ENCODE assay signal across 27 mouse cellular contexts in the genomic region with DNA sequence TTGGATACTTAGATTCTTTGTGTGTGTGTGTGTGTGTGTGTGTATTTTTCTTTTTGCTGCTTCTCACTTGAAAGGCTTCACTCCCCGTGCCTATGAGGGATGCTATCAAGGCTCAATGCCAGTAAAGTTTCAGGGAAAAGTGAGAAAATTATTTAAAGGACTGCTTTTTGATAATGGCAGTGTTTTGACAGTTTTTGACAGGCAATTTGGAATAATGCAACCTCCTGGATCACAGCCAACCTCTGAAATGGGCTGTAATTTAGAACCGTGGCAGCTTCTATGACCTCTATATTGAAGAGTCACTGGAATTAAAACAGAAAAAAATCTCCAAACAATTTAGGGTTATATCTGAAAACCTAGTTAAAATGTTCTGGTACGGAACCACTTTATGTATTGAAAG. TPM values are rescaled to one million over a fixed set of nuclear protein-coding genes. Genes with fewer than 3 reads are reported as not detected.
DNase-seq lines count a peak whose midpoint lies in the region; ATAC-seq and TF ChIP-seq lines count a peak whose summit lies in the region.
"Had no signal": no experiment of that assay in that cellular context is flagged by ENCODE, and none has a peak within 500 bp of the region (broad histone marks: within the 10 kb centered on the region; RNA-seq: fewer than 3 reads in every experiment).

No protein-coding gene starts in this region.

- TF ChIP-seq POLR2A in lung, adult 2 months (IDR thresholded peaks at IDR 0.05; ENCODE audit: borderline replicate concordance, extremely low read depth, low read depth, low read length) = no peak
- TF ChIP-seq POLR2A in brain, embryonic 14.5 days (IDR thresholded peaks at IDR 0.05; ENCODE audit: borderline replicate concordance, extremely low read depth, insufficient read depth, insufficient read length, poor library complexity, severe bottlenecking) = no peak

- H3K27ac ChIP-seq in forebrain, postnatal 0 days (ENCODE audit: low read depth, low read length) = no peak overlapping the region
- H3K27ac ChIP-seq in forebrain, embryonic 16.5 days (ENCODE audit: low read length) = no peak overlapping the region
- H3K27ac ChIP-seq in liver, embryonic 11.5 days (ENCODE audit: low read depth, low read length) = no peak overlapping the region
- H3K27ac ChIP-seq: embryonic facial prominence, embryonic 15.5 days; forebrain, embryonic 10.5 days; gastrocnemius, adult 2 months; heart, embryonic 13.5 days; hindbrain, embryonic 15.5 days had no signal

- ATAC-seq in forebrain, postnatal 0 days = no peak
- ATAC-seq in forebrain, embryonic 16.5 days = no peak
- ATAC-seq in liver, embryonic 11.5 days (replicated peaks; ENCODE audit: low FRiP score) = no peak
- ATAC-seq: activated CD4-positive, CD25-positive, alpha-beta regulatory T cell, adult 4 months; Patski had no signal

- H3K4me3 ChIP-seq in forebrain, postnatal 0 days (ENCODE audit: low read depth, low read length) = no peak overlapping the region
- H3K4me3 ChIP-seq in forebrain, embryonic 16.5 days (replicated peaks; ENCODE audit: low read length) = no peak overlapping the region
- no peak overlapping the region for H3K4me3 ChIP-seq in lung, adult 2 months (replicated peaks; ENCODE audit: extremely low read depth, low read depth, low read length)
- H3K4me3 ChIP-seq in liver, embryonic 11.5 days (ENCODE audit: low read depth, low read length) = no peak overlapping the region
- H3K4me3 ChIP-seq: embryonic facial prominence, embryonic 15.5 days; erythroblast, embryonic 14.5 days; forebrain, embryonic 10.5 days; gastrocnemius, adult 2 months; heart, embryonic 13.5 days; hindbrain, embryonic 15.5 days had no signal

- no peaks in the 10 kb centered on the region for H3K27me3 ChIP-seq in forebrain, postnatal 0 days (ENCODE audit: insufficient read depth, low read length)
- H3K27me3 ChIP-seq in forebrain, embryonic 16.5 days (replicated peaks; ENCODE audit: control insufficient read depth, insufficient read depth, low read length) = no peaks in the 10 kb centered on the region
- H3K27me3 ChIP-seq in liver, embryonic 11.5 days (replicated peaks; ENCODE audit: control insufficient read depth, insufficient read depth, low read length) = no peaks in the 10 kb centered on the region
- H3K27me3 ChIP-seq: embryonic facial prominence, embryonic 15.5 days; heart, embryonic 13.5 days; hindbrain, embryonic 15.5 days had no signal

- H3K36me3 ChIP-seq in forebrain, postnatal 0 days (ENCODE audit: insufficient read depth) = no peaks in the 10 kb centered on the region
- H3K36me3 ChIP-seq in forebrain, embryonic 16.5 days (ENCODE audit: control insufficient read depth, insufficient read depth) = no peaks in the 10 kb centered on the region
- no peaks in the 10 kb centered on the region for H3K36me3 ChIP-seq in liver, embryonic 11.5 days (ENCODE audit: control insufficient read depth, insufficient read depth, low read length)
- H3K36me3 ChIP-seq: embryonic facial prominence, embryonic 15.5 days; forebrain, embryonic 10.5 days; heart, embryonic 13.5 days; hindbrain, embryonic 15.5 days had no signal

- peak; percentile 4 for DNase-seq in adrenal gland, adult 8-10 months
- DNase-seq in adrenal gland, adult 18-20 months (ENCODE audit: low spot score in 2 of 2) = no peak
- DNase-seq in forebrain, postnatal 0 days = peak; percentile 19
- peak; percentile 4 for DNase-seq in lung, postnatal 14 days
- no peak for DNase-seq in lung, adult 2 months
- peak; percentile 76 for DNase-seq in brain, embryonic 14.5 days (ENCODE audit: low read depth)
- DNase-seq in liver, embryonic 11.5 days (ENCODE audit: low spot score) = no peak
- DNase-seq: cerebellum, adult 18-20 months; cerebellum, adult 9-11 months; cerebellum, postnatal 36 days; gastrocnemius, adult 2 months; gastrocnemius, postnatal 25 days; heart, adult 11 months; heart, postnatal 36 days; kidney, adult 11 months had no signal

- peaks cover 8% of the 10 kb centered on the region; the same call in 1 of the 2 replicates for H3K4me1 ChIP-seq in forebrain, postnatal 0 days (ENCODE audit: insufficient read depth)
- H3K4me1 ChIP-seq in forebrain, embryonic 16.5 days (replicated peaks; ENCODE audit: control insufficient read depth, insufficient read depth, low read length) = peaks cover 15% of the 10 kb centered on the region; the same call in 1 of the 2 replicates
- H3K4me1 ChIP-seq in lung, adult 2 months (ENCODE audit: control insufficient read depth, insufficient read depth, low read length) = no peaks in the 10 kb centered on the region
- H3K4me1 ChIP-seq in liver, embryonic 11.5 days (replicated peaks; ENCODE audit: control insufficient read depth, insufficient read depth, low read length) = no peaks in the 10 kb centered on the region
- H3K4me1 ChIP-seq: embryonic facial prominence, embryonic 15.5 days had no signal

- no peak overlapping the region for H3K4me2 ChIP-seq in forebrain, postnatal 0 days (ENCODE audit: low read depth)
- H3K4me2 ChIP-seq in forebrain, embryonic 16.5 days (ENCODE audit: low read length) = no peak overlapping the region
- H3K4me2 ChIP-seq in liver, embryonic 11.5 days = no peak overlapping the region
- H3K4me2 ChIP-seq: embryonic facial prominence, embryonic 15.5 days; heart, embryonic 13.5 days; hindbrain, embryonic 15.5 days had no signal

- no peak overlapping the region for H3K9ac ChIP-seq in forebrain, postnatal 0 days
- no peak overlapping the region for H3K9ac ChIP-seq in forebrain, embryonic 16.5 days (replicated peaks; ENCODE audit: low read depth, low read length)
- H3K9ac ChIP-seq in liver, embryonic 11.5 days (ENCODE audit: low read depth, low read length) = no peak overlapping the region
- H3K9ac ChIP-seq: embryonic facial prominence, embryonic 15.5 days; heart, embryonic 13.5 days; hindbrain, embryonic 15.5 days had no signal

- WGBS in forebrain, postnatal 0 days = 27% methylated on average over 3 of the region's 3 CpGs
- WGBS in forebrain, embryonic 16.5 days = 20% methylated on average over 3 of the region's 3 CpGs
- 46% methylated on average over 3 of the region's 3 CpGs for WGBS in lung, adult 2 months
- 59% methylated on average over 3 of the region's 3 CpGs for WGBS in liver, embryonic 11.5 days

- no peak for TF ChIP-seq CTCF in forebrain, postnatal 0 days (IDR thresholded peaks at IDR 0.05; ENCODE audit: low read depth)
- no peak for TF ChIP-seq CTCF in lung, adult 2 months (IDR thresholded peaks at IDR 0.05; ENCODE audit: insufficient read depth, low read length)
- TF ChIP-seq CTCF in brain, embryonic 14.5 days (IDR thresholded peaks at IDR 0.05; ENCODE audit: borderline replicate concordance, extremely low read depth, insufficient read depth, insufficient read length) = no peak

- no peaks in the 10 kb centered on the region for H3K9me3 ChIP-seq in forebrain, postnatal 0 days (ENCODE audit: low read length)
- H3K9me3 ChIP-seq in forebrain, embryonic 16.5 days (ENCODE audit: control insufficient read depth, low read length) = no peaks in the 10 kb centered on the region
- H3K9me3 ChIP-seq in liver, embryonic 11.5 days (ENCODE audit: control insufficient read depth, low read length) = no peaks in the 10 kb centered on the region
- H3K9me3 ChIP-seq: embryonic facial prominence, embryonic 15.5 days; forebrain, embryonic 10.5 days; heart, embryonic 13.5 days; hindbrain, embryonic 15.5 days had no signal

RNA-seq across cellular contexts. Expression of gene Ccdc172, which starts 14.7 kb away (rescaled TPM):
- total RNA-seq in adrenal gland, adult 8-10 months (2022) = not detected
- total RNA-seq in adrenal gland, adult 18-20 months (2021) = not detected
- total RNA-seq in forebrain, postnatal 0 days (2014; rRNA removed) = not detected in 2 replicates
- polyA plus RNA-seq in forebrain, postnatal 0 days (2015; fragmentation: Nextera tagmentation; extraction: Ambion mirVana) = not detected in 2 replicates
- not detected in 2 replicates for polyA plus RNA-seq in forebrain, embryonic 16.5 days (2015; fragmentation: Nextera tagmentation; extraction: Ambion mirVana)
- polyA plus RNA-seq in lung, adult 2 months (2012; rRNA removed) = not detected in 2 replicates
- not detected in 2 replicates for polyA plus RNA-seq in brain, embryonic 14.5 days (2012; rRNA removed)
- polyA plus RNA-seq in liver, embryonic 11.5 days (2014; fragmentation: Nextera tagmentation; extraction: Ambion mirVana) = not detected in 2 replicates
- total RNA-seq: gastrocnemius, adult 2 months; gastrocnemius, postnatal 25 days; heart, postnatal 36 days; MEL had no signal
- polyA plus RNA-seq: activated CD4-positive, CD25-positive, alpha-beta regulatory T cell, adult 4 months; C2C12; embryonic facial prominence, embryonic 15.5 days; erythroblast, embryonic 14.5 days; forebrain, embryonic 10.5 days; heart, embryonic 13.5 days; heart, postnatal 0 days; hindbrain, embryonic 11.5 days; hindbrain, embryonic 15.5 days; Patski had no signal

RNA-seq across cellular contexts. Expression of gene Gfra1, which starts 41.4 kb away (rescaled TPM):
- total RNA-seq in adrenal gland, adult 8-10 months (2022) = 1 to 10 TPM; 1.1 to 5.7 (median 3.3) TPM
- 1 to 10 TPM; 1.0 to 2.9 TPM for total RNA-seq in adrenal gland, adult 18-20 months (2021)
- total RNA-seq in forebrain, postnatal 0 days (2014; rRNA removed) = 28.5 and 48.9 TPM in 2 replicates
- 16.1 and 23.5 TPM in 2 replicates for polyA plus RNA-seq in forebrain, postnatal 0 days (2015; fragmentation: Nextera tagmentation; extraction: Ambion mirVana)
- polyA plus RNA-seq in forebrain, embryonic 16.5 days (2015; fragmentation: Nextera tagmentation; extraction: Ambion mirVana) = 12.5 and 17.3 TPM in 2 replicates
- polyA plus RNA-seq in lung, adult 2 months (2012; rRNA removed) = 4.9 and 7.8 TPM in 2 replicates
- polyA plus RNA-seq in brain, embryonic 14.5 days (2012; rRNA removed) = 19.6 and 44.8 TPM in 2 replicates
- polyA plus RNA-seq in liver, embryonic 11.5 days (2014; fragmentation: Nextera tagmentation; extraction: Ambion mirVana) = 10.7 and 11.4 TPM in 2 replicates
- total RNA-seq: MEL had no signal
- polyA plus RNA-seq: erythroblast, embryonic 14.5 days had no signal

Comparison
In these comparisons a context has a peak if more than half of its experiments do, and no peak if none do; other contexts are left out.
1. DNase-seq: peak in adrenal gland, adult 8-10 months (single experiment), forebrain, postnatal 0 days (single experiment), lung, postnatal 14 days (single experiment) and brain, embryonic 14.5 days (single experiment); none in adrenal gland, adult 18-20 months (0 of 2), lung, adult 2 months (single experiment) and liver, embryonic 11.5 days (single experiment).